Mouse (Mus musculus) intestine, embryonic 16.5 days (tissue): Measurements from ENCODE around the gene Gm4894. TPM values are rescaled to one million over a fixed set of nuclear protein-coding genes. Genes with fewer than 3 reads are reported as not detected.

Experiments
- polyA plus RNA-seq: library from polyadenylated mRNA; unstranded; fragments of >200 nt; fragmentation: Nextera tagmentation; extraction: Ambion mirVana; gene quantifications from 2 replicates; pipeline ENCODE4 v1.2.1, GENCODE M21; 2015

The Gm4894 gene
- polyA plus RNA-seq, 1 experiment from 2014 or later, result not detected

Other genes with a start within 250 kb of the Gm4894 start
- gene Zw10, start 194.9 kb upstream of the Gm4894 start, polyA plus RNA-seq, result 25.5 and 28.2 TPM in 2 replicates
- 1.3 and 2.4 TPM in 2 replicates for gene Tmprss5, start 169.3 kb upstream of the Gm4894 start, polyA plus RNA-seq
- gene Drd2, start 90.1 kb downstream of the Gm4894 start, polyA plus RNA-seq, result not detected in 2 replicates
- not detected in 2 replicates for gene Ankk1, start 176.5 kb downstream of the Gm4894 start, polyA plus RNA-seq
- 0.80 and 0.87 TPM in 2 replicates for gene Ttc12, start 235.7 kb downstream of the Gm4894 start, polyA plus RNA-seq